In genomic region chr2:156348812-156349211, GRCm38 (mm10) we compare ENCODE assay signal across 19 mouse cellular contexts.
"Had no signal": no experiment of that assay in that cellular context is flagged by ENCODE, and none has a peak within 500 bp of the region (broad histone marks: within the 10 kb centered on the region; RNA-seq: fewer than 3 reads in every experiment).

No protein-coding gene starts in this region.

- H3K27me3 ChIP-seq: midbrain, embryonic 12.5 days; neural tube, embryonic 13.5 days; neural tube, embryonic 15.5 days had no signal

- H3K36me3 ChIP-seq: midbrain, embryonic 10.5 days; midbrain, embryonic 12.5 days; neural tube, embryonic 13.5 days; neural tube, embryonic 15.5 days had no signal

- H3K4me3 ChIP-seq: midbrain, embryonic 10.5 days; midbrain, embryonic 12.5 days; myocyte; neural tube, embryonic 13.5 days; neural tube, embryonic 15.5 days had no signal

- H3K4me2 ChIP-seq: lung, embryonic 14.5 days; midbrain, embryonic 12.5 days; neural tube, embryonic 13.5 days; neural tube, embryonic 15.5 days had no signal

- H3K27ac ChIP-seq: midbrain, embryonic 10.5 days; midbrain, embryonic 12.5 days; neural tube, embryonic 13.5 days; neural tube, embryonic 15.5 days had no signal

- H3K9ac ChIP-seq: lung, embryonic 14.5 days; midbrain, embryonic 12.5 days; neural tube, embryonic 13.5 days; neural tube, embryonic 15.5 days had no signal

- DNase-seq: lung, adult 18-20 months; lung, embryonic 14.5 days; lung, postnatal 10 days; lung, postnatal 4 days; midbrain, embryonic 14.5 days; retina, postnatal 1 day; right cerebral cortex, adult 18-20 months; right cerebral cortex, postnatal 25 days; right cerebral cortex, postnatal 4 days; spleen, adult 18-20 months; thymus, adult 2 months; thymus, postnatal 25 days; thymus, postnatal 4 days had no signal

- H3K9me3 ChIP-seq: midbrain, embryonic 10.5 days; midbrain, embryonic 12.5 days; neural tube, embryonic 13.5 days; neural tube, embryonic 15.5 days had no signal

- ATAC-seq: midbrain, embryonic 16.5 days had no signal
